Mouse (Mus musculus) adrenal gland, adult 8-10 months (tissue): ENCODE measurements around the gene Spata9. TPM values are rescaled to one million over a fixed set of nuclear protein-coding genes. Genes with fewer than 3 reads are reported as not detected.
"Not testable (repeated sequence)": the region's sequence is repeated elsewhere in the genome, so short reads cannot be mapped to it uniquely, and the experiment has no call there.

Experiments
- DNase-seq: peaks from one replicate; pipeline ENCODE4 v3.0.0; 2022
- total RNA-seq, 4 experiments: library from RNA; stranded (reverse); gene quantifications; 2 replicates each; pipeline ENCODE4 v1.2.4; 2022

Spata9 gene
- total RNA-seq = under 1 TPM in 1 of 4 experiments, not detected in 3; 0.74 TPM

GRCm38 (mm10) chr13:75966850-75967249 lies at the start of gene Spata9:
Spata9 (plus strand) TSS chr13:75967150.
- DNase-seq = no peak

- DNase-seq = no peak
These were observed 39.0 kb upstream of the Spata9 start for GRCm38 (mm10) chr13:75927951-75928350.

DNA sequence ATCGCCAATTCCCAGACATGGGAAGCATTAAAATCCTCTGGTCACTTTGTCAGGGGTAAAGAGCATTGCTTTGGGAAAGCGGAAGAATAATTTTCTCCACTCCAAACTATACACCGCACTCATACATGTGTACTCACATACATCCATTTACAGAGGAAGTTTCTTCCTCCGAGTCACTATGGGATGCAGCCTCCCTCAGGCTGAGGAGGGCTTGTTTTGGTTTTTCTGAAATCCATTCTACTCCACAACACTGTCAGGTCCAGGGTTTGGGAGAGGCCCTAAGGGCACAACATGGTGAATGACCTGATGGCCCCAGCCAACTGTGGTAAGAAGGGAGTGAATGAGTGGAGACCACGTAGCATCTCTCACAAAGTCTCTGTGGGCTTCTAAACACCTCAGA lies 37.9 kb upstream of the Spata9 start:
- DNase-seq = not testable (repeated sequence)

GRCm38 (mm10) chr13:75930023-75930422 lies 36.9 kb upstream of the Spata9 start:
- no peak for DNase-seq

GRCm38 (mm10) chr13:75930660-75931059 lies 36.3 kb upstream of the Spata9 start:
- DNase-seq = no peak

DNA sequence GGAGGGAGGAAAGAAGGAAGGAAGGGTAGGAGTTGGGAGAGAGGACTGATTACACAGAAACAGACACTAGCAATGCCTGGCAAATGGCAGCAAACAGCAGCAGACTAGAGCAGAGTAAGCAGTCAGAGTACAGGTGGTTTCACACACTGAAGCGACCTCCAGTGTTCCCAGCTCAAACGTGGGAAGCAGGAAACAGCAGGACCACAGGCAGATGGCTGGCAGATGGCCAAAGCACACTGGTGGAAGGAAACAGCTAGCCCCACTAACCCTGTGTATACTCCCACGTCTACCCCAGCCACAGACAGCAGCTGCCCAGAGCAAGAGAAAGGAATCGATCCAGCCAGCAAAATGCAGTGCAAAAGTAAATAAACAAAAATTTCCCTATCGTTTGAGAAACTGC lies 35.9 kb upstream of the Spata9 start:
- DNase-seq = no peak

DNA sequence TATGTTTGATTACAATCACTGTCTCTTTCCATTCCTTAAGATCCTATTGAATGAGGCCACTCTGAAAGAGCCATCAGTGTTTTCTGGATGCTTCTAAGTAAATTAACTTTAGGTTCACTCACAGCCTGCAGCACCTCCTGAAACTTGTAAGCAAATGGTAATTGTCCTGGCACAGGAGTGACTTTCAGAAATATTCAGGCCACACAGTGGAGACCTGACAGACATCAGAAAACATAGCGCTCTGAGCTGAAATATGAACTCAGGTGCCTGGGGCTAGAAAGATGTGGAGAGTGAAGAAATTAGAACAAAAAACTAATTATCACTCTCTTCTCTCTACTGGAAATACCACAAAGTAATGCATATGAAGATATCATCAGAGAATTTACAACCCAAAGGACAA lies 33.7 kb upstream of the Spata9 start:
- DNase-seq = no peak

DNA sequence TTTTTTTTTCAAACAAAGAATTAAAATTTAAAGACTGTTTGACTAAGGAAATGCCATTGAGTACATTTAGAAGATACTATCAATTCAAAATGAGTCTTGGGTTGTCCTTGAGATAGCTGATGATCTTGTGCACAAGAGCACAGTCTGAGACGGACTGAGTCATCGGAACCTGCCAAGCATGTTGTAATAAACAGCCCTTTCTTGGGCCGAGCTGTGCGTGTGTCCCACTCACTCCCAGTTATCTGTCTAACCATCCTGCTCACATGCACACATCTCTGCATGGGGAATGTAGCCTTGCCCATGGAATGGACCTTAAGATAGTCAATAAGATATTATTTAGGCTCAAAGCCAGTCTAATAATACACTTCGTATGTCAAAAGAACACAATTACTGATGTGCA lies 28.1 kb upstream of the Spata9 start:
- peak; percentile 6 for DNase-seq

DNA sequence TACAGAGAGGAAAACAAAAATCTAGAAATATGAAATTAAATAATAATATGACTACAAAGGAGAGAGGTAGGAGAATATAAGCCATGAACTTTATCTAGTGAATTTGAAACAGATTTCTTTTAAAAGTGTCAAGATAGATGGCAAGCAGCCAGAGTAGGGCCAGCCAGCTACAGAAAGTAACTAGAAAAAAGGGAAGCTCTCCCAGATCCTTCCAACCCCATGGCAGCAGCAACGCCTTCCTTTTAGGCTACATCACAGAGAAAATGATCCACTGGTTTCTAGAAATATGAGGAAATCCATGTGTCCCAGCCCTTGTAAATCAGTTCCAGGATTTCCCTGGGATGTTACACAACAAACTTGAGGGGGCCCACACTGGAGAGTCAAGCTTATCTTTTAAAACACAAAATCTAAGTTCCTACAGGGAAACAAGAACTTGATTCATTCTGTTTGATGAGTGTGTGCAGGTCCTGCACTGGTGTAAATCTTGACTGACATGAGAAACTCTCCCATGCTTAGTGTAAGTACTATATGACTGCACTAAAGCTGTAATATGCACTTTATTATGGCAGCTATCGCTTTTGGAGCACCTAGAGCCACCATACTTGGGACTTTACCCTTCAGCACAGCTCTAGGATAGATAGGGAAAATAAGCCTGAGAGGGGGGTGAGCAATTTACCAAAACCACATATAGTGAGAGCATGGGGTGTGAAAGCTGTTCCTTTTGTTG lies 26.0 kb upstream of the Spata9 start:
- DNase-seq = no peak

DNA sequence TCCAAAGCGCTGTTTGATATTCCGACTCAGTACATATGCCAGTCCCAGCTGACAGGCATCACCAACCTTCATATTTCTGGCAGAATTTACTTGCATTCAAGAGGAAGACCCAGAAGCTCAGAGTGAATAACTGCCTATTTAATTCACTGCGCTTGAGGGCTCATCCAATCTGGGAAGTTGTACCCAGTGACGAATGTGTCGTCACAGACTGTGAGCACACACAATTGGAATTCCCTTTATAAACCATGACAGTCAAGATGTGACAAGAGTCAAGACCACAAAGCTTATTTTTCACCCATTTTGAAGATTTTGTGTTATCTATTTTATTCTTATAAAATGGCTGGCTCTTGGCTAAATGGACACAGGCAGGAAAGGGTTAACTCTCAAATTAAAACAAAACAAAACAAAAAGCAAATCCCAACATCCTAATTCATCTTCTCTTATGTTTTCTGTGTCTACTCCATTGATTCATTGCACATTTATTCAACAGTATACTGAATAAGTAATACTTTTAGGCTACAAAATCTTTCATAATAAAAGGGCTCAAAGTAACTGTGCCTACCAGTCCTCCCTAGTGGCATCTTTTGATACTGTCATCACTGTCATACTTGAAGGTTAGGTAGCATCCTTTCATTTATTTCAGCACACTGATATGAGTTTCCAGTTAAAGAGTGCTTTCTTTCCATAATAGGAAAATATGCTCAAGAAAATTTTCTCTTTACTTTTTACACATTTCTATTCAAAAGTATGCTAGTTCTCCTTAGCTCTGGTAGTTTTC lies 25.2 kb upstream of the Spata9 start:
- DNase-seq = no peak

DNA sequence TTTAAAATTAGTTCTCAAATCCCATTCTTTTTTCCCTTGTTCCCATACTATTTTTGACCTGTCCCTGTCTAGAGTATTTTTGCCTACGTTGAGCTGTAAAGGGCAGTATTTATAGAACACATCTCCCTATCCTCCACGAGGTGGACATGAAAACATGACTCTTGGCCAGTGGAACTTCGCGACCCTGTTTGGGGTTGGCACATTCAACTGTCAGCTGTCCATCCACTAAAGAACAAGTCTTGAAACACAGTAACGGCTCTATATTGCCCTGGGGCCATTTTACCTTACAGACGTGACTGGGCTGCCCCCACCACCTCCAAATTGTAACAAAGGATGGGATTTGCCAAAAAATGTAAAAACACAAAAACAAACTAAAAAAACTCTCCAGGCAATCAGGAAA lies 24.2 kb upstream of the Spata9 start:
- DNase-seq = no peak

- peak; percentile 52 for DNase-seq
These were observed 23.5 kb upstream of the Spata9 start, which contains the start of gene Rhobtb3 for GRCm38 (mm10) chr13:75943189-75944043. Rhobtb3 (minus strand) TSS chr13:75943925.

DNA sequence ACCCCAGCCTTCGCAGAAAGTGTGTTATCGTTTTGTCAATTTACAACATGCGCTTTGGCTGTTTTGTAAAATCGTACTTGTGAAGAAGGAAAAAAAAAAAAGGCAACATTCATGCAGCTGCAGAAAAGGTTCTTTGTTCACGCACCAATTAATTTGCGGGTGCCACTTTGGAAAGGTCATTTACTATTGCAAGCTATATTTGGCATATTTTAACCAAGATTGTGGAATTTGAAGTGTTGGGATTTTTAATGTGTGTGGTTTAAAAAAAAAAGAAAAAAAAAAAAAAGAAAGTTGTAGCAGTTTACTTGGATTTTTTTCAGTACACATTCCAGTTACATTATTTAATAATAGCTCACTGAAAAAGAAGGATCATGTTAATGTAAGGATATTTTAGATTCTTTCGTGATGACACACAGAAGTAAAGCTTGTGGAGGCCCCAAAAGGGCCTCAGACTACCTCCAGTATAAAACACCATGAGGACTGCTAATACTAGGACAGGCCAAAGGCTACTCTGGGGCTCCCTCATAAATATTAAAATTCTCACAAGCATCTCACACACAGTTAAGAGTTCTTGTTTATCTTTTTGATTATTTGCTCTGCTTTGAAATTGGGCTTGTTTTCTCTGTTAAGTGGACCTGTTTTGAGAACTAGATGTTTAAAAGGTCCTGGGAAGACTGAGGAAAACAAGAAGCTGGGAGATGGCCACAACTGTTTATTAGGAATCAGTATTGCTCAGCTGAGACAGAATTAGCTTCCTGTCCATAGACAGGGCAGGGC lies 22.7 kb upstream of the Spata9 start:
- no peak for DNase-seq

GRCm38 (mm10) chr13:75950295-75950694 lies 16.7 kb upstream of the Spata9 start:
- DNase-seq = no peak

GRCm38 (mm10) chr13:75955357-75955992 lies 11.5 kb upstream of the Spata9 start:
- no peak for DNase-seq

GRCm38 (mm10) chr13:75974481-75974880 lies 7.5 kb downstream of the Spata9 start:
- no peak for DNase-seq

DNA sequence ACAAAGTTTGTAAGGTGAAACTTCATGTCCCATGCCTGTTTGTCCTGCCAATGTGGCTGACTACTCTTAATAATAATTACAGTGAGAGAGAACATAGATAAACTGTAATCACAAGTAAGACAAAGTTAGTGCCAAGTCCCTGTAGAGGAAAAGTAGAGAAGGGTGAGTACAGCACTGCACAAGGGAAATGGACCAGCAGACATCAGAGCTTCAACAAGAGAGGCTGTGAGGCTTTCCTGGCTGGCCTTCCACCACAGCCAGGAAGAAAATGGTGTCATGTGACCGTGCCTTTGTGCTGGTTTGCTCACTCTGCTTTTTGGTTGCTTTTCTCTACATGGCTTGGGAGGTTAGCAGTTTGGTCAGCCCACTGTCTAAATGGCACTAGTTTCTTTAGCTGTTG lies 8.7 kb downstream of the Spata9 start:
- DNase-seq = no peak

DNA sequence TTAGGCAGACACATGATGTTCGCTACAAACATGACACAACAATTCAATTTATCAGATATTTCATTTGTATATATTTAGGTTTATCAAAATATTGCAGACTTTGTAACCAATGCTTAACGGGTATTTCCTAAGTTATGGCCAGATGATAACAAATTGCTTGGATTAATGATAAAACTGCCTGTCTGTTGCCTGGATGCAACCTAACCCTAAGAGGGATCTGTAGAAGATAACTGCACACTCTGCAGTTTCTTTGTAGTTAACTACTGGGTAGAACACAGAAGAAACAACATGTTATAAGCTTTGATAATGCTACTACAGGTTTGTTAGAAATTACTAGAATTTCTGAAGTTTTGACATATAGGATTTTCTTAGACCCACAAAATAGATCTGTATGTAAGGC lies 9.3 kb downstream of the Spata9 start:
- DNase-seq = no peak

GRCm38 (mm10) chr13:75976649-75977048 lies 9.7 kb downstream of the Spata9 start:
- no peak for DNase-seq

DNA sequence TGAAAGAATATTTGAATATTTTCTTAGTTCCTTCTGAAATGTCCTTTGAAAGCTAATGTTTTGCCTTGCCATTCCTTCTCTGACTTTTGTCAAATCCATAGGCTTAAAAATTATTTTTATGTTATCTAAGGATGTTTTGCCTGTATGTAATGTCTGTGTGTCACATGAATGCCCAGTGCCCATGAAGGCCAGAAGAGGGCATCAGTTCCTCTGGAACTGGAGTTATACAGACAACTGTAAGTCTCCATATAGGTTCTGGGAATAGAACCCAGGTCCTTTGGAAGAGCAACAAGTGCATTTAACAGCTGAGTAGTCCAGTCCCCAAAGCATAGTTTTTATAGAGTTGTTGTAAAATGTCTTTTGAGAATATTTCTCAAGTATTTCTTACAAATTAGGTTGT lies 15.0 kb downstream of the Spata9 start:
- no peak for DNase-seq

DNA sequence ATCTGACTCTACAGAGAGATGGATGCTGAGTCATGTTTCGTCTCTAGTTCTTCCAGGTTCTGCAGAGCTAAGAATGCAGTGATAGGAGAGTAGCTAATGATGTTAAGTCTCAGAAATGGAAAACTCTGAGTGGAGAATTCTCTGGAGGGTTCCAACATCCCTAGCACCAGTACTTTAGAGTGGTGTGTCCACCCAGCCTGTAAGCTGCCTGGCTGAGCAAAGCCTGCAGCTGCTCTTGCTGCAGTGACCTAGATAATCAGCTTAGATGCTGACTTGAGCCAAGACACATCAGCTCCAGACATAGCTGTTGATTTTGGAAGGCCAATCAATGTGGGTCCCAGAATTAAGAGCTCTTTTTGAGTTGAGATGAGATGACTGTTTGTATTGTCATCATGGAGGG lies 21.1 kb downstream of the Spata9 start:
- no peak for DNase-seq
